Mouse (Mus musculus) limb, embryonic 15.5 days (tissue): ENCODE measurements at regions not wholly inside any gene's neighbourhood (a gene's known extent, or its start where the extent isn't known, plus 50 kb on each side); places are given as distances from the start of the nearest gene placed in this dataset.

Experiments used
- ATAC-seq: fragments of 200-750 bp; cut with Nextera tagmentation; 2 replicates; pipeline ENCODE4 v1.8.0; 2017; ENCODE audit warnings: low read depth, moderate TSS enrichment; ENCODE audit not compliant: insufficient number of reproducible peaks, low FRiP score, low TSS enrichment
- H3K27ac ChIP-seq: fragments of 300-500 bp; sonication (generic); 2 replicates; pipeline ENCODE4 v1.5.1; 2015; ENCODE audit warnings: moderate library complexity, mild to moderate bottlenecking, inconsistent platforms
- H3K27me3 ChIP-seq: fragments of 300-500 bp; sonication (generic); 2 replicates; pipeline ENCODE4 v1.6.1; 2015; ENCODE audit warnings: inconsistent platforms
- H3K36me3 ChIP-seq: fragments of 300-500 bp; sonication (generic); 2 replicates; pipeline ENCODE4 v1.6.1; 2015; ENCODE audit warnings: inconsistent platforms
- H3K4me1 ChIP-seq: fragments of 300-500 bp; sonication (generic); 2 replicates; pipeline ENCODE4 v1.6.1; 2015; ENCODE audit warnings: inconsistent platforms
- H3K4me2 ChIP-seq: fragments of 300-500 bp; sonication (generic); 2 replicates; pipeline ENCODE4 v1.6.1; 2015; ENCODE audit warnings: mild to moderate bottlenecking, inconsistent platforms
- H3K4me3 ChIP-seq: fragments of 300-500 bp; sonication (generic); 2 replicates; pipeline ENCODE4 v1.5.1; 2015; ENCODE audit warnings: mild to moderate bottlenecking, inconsistent platforms
- H3K9ac ChIP-seq: fragments of 300-500 bp; sonication (generic); 2 replicates; pipeline ENCODE4 v1.6.1; 2015; ENCODE audit warnings: inconsistent platforms
- H3K9me3 ChIP-seq: fragments of 300-500 bp; sonication (generic); 2 replicates; pipeline ENCODE4 v1.6.1; 2016; ENCODE audit warnings: inconsistent platforms
- WGBS: fragments of 180-500 bp; shearing (Covaris S2); methylation state at CpG from one replicate; pipeline ENCODE4 v1.1.7; 2015; 5-methylcytosine and 5-hydroxymethylcytosine counted together

- ATAC-seq = no peak
- H3K4me3 ChIP-seq = no peak overlapping the region
- no peaks in the 10 kb centered on the region for H3K36me3 ChIP-seq
- H3K27me3 ChIP-seq = peaks cover 9% of the 10 kb centered on the region
- WGBS = 68% methylated on average over 12 of the region's 12 CpGs
- no peaks in the 10 kb centered on the region for H3K9me3 ChIP-seq
- H3K27ac ChIP-seq = no peak overlapping the region
- no peak overlapping the region for H3K9ac ChIP-seq
- no peak overlapping the region for H3K4me2 ChIP-seq
- H3K4me1 ChIP-seq = no peaks in the 10 kb centered on the region
These were observed 57.5 kb upstream of the Ppp2r5c start for GRCm38 (mm10) chr12:110389439-110389838.

- WGBS = 80% methylated on average over 8 of the region's 8 CpGs
- no peaks in the 10 kb centered on the region for H3K9me3 ChIP-seq
- no peak overlapping the region for H3K9ac ChIP-seq
- H3K36me3 ChIP-seq = no peaks in the 10 kb centered on the region
- no peak overlapping the region for H3K4me2 ChIP-seq
- H3K4me1 ChIP-seq = no peaks in the 10 kb centered on the region
- no peak for ATAC-seq
- no peak overlapping the region for H3K27ac ChIP-seq
- H3K27me3 ChIP-seq = 0 out of 2 replicates have a peak, but pooled peaks cover 2% of the 10 kb centered on the region
- no peak overlapping the region for H3K4me3 ChIP-seq
These were observed 55.5 kb upstream of the Ppp2r5c start for GRCm38 (mm10) chr12:110391464-110391863.

GRCm38 (mm10) chr12:110393555-110393954 is 53.4 kb upstream of the Ppp2r5c start:
- 70% methylated on average over 7 of the region's 7 CpGs for WGBS

More at GRCm38 (mm10) chr12:110393555-110393954, 53.4 kb upstream of the Ppp2r5c start:
- Histone ChIP-seq H3K27me3 (no peaks in the 10 kb centered on the region), H3K4me3 (no peak overlapping the region), H3K36me3 (no peaks in the 10 kb centered on the region), H3K4me1 (no peaks in the 10 kb centered on the region), H3K9ac (no peak overlapping the region), H3K27ac (no peak overlapping the region), H3K9me3 (no peaks in the 10 kb centered on the region), H3K4me2 (no peak overlapping the region)
- ATAC-seq = no peak
